Mouse (Mus musculus): ENCODE results near the gene Zp3r. TPM values are rescaled to one million over a fixed set of nuclear protein-coding genes. Genes with fewer than 3 reads are reported as not detected.

Zp3r gene
- polyA plus RNA-seq, 1 experiment from 2014 or later, result not detected

DNA sequence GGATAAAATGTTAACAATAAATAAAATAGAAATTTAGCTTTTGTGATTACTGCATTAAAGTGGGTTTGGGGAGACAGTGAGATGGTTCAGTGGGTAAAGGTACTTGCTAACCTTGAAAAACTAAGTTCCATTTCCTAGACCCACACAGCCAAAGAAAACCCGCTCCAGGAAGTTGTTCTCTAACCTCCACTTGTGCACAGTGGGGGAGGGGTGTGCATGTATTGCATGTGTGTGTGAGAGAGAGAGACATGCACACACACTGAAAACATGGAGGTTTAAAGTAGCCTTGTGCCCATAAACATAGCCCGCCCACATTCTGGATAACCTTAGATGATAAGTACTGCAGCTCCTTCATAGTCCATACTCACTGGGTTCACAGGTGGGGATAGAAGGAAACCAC, 33.1 kb downstream of the Zp3r start:
- no peak overlapping the region for H3K27ac ChIP-seq (ENCODE audit: low read depth, low read length)
- H3K4me1 ChIP-seq (ENCODE audit: control insufficient read depth, insufficient read depth, low read length), result no peaks in the 10 kb centered on the region
- no peaks in the 10 kb centered on the region for H3K9me3 ChIP-seq (ENCODE audit: control insufficient read depth, low read length)
- no peak overlapping the region for H3K9ac ChIP-seq (replicated peaks; ENCODE audit: low read depth, low read length)
- H3K4me3 ChIP-seq (ENCODE audit: low read depth, low read length), result no peak overlapping the region
- ATAC-seq (ENCODE audit: low read depth), result no peak
- WGBS, result 92% methylated on average over 2 of the region's 2 CpGs
- H3K4me2 ChIP-seq (ENCODE audit: low read depth, low read length), result no peak overlapping the region
- H3K27me3 ChIP-seq (ENCODE audit: control insufficient read depth, insufficient read depth, low read length), result no peaks in the 10 kb centered on the region
- no peaks in the 10 kb centered on the region for H3K36me3 ChIP-seq (ENCODE audit: control insufficient read depth, insufficient read depth, low read length)

DNA sequence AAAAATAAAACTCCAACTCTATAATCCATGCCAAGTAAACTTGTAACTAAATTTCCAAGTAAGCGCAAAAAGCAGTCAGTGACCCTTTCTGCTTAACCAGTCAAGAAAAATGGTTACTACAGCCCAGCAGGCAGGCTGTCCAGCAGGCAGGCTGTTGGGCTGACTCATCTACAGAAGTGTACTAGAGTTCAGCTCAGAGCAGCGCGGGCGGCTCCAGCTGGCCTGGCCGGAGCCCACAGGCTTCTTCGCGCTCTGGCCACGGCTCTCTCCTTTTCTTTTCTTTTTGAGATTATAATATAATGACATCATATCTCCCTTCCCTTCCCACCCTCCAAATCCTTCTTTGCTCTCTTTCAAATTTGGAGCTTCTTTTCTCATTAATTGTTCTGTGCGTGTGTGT, 40.8 kb downstream of the Zp3r start:
- no peak for ATAC-seq (ENCODE audit: low read depth)
- H3K27me3 ChIP-seq (ENCODE audit: control insufficient read depth, insufficient read depth, low read length), result no peaks in the 10 kb centered on the region
- no peak overlapping the region for H3K4me2 ChIP-seq (ENCODE audit: low read depth, low read length)
- no peak overlapping the region for H3K4me3 ChIP-seq (ENCODE audit: low read depth, low read length)
- no peaks in the 10 kb centered on the region for H3K4me1 ChIP-seq (ENCODE audit: control insufficient read depth, insufficient read depth, low read length)
- no peaks in the 10 kb centered on the region for H3K36me3 ChIP-seq (ENCODE audit: control insufficient read depth, insufficient read depth, low read length)
- WGBS, result 94% methylated on average over 9 of the region's 9 CpGs
- H3K9ac ChIP-seq (replicated peaks; ENCODE audit: low read depth, low read length), result no peak overlapping the region
- no peak overlapping the region for H3K27ac ChIP-seq (ENCODE audit: low read depth, low read length)
- no peaks in the 10 kb centered on the region for H3K9me3 ChIP-seq (ENCODE audit: control insufficient read depth, low read length)

DNA sequence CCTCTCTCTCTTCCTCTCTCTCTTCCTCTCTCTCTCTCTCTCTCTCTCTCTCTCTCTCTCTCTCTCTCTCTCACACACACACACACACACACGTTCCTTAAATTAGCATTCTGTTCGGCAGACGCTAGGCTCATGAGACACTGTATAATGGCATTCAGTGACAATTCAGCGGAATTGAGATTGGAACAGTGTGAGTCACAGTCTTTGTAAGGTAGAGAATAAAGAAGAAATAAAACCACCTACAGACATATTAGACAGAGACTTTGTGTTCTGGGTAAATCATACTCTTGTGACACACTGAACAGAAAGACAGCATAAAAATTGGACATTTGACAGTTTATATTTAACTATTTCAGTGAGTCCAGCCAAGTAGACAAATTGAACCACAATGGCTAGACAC, 53.0 kb downstream of the Zp3r start:
- Histone ChIP-seq H3K4me2 (ENCODE audit: low read depth, low read length) (no peak overlapping the region), H3K9ac (replicated peaks; ENCODE audit: low read depth, low read length) (no peak overlapping the region), H3K27me3 (ENCODE audit: control insufficient read depth, insufficient read depth, low read length) (no peaks in the 10 kb centered on the region), H3K27ac (ENCODE audit: low read depth, low read length) (no peak overlapping the region), H3K9me3 (ENCODE audit: control insufficient read depth, low read length) (no peaks in the 10 kb centered on the region), H3K4me1 (ENCODE audit: control insufficient read depth, insufficient read depth, low read length) (no peaks in the 10 kb centered on the region), H3K4me3 (ENCODE audit: low read depth, low read length) (no peak overlapping the region), H3K36me3 (ENCODE audit: control insufficient read depth, insufficient read depth, low read length) (no peaks in the 10 kb centered on the region)
- WGBS, result 67% methylated on average over 4 of the region's 4 CpGs
- ATAC-seq (ENCODE audit: low read depth), result no peak

DNA sequence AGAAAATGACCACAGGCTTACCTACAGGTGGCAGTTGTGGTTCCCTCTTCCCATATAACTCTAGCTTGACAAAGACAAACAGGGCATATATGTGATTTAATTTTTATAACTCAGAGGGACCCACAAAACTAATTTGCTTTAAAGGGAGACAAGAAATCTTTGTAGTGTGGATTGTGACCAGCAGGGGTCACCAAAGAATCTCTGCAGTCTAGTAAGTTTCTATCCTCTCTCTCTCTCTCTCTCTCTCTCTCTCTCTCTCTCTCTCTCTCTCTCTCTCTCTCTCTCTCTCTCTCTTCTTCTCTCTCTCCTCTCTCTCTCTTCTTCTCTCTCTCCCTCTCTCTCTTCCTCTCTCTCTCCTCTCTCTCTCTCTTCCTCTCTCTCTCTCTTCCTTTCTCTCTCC, 53.5 kb downstream of the Zp3r start:
- H3K27ac ChIP-seq (ENCODE audit: low read depth, low read length), result no peak overlapping the region

DNA sequence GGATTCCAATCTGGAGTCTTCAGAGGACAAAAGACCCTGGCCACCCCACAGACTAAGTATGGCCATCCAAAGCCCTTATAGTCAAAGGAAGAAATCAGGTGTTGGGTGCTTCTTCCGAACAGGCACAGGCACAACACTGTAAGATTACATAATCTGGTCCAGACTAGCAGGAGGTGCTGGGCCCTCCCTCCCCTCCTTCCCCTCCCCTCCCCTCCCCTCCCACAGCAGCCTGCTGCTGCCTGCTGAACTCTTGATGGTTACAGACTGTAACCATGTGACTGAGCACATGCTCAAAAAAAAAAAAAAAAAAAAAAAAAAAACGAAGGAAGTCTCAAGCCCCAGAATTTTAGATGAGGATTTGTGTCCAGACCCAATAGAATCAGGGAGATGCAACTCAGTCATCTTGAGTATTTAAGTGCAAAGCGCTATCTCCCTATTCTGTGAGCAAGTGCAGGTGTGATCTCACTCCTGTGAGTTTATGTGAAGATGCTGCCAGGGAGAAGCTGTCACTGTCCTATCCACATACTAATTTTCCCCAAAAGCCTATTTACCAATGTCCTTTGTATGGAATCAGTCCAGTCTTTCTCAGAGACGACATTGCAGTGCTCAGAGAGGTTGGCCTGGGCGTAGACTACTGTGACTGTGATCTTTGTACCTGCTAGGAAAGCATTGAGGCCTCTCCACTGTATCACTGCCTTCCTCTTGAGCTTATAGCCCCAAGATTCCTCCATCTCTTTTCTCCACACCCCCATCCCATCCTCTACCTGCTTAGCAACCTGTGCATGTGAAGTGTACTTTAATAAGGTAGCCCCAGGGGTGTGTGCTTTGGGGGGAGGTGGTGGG, 77.8 kb downstream of the Zp3r start:
- Histone ChIP-seq H3K4me3 (ENCODE audit: low read depth, low read length) (no peak overlapping the region), H3K27me3 (ENCODE audit: control insufficient read depth, insufficient read depth, low read length) (no peaks in the 10 kb centered on the region), H3K9me3 (ENCODE audit: control insufficient read depth, low read length) (no peaks in the 10 kb centered on the region), H3K9ac (replicated peaks; ENCODE audit: low read depth, low read length) (no peak overlapping the region), H3K36me3 (ENCODE audit: control insufficient read depth, insufficient read depth, low read length) (no peaks in the 10 kb centered on the region), H3K4me2 (ENCODE audit: low read depth, low read length) (no peak overlapping the region), H3K4me1 (ENCODE audit: control insufficient read depth, insufficient read depth, low read length) (no peaks in the 10 kb centered on the region), H3K27ac (ENCODE audit: low read depth, low read length) (no peak overlapping the region)
- 84% methylated on average over 4 of the region's 5 CpGs for WGBS
- no peak for ATAC-seq (ENCODE audit: low read depth)

More for the DNA sequence above, 53.5 kb downstream of the Zp3r start:
- Histone ChIP-seq H3K36me3 (ENCODE audit: control insufficient read depth, insufficient read depth, low read length) (no peaks in the 10 kb centered on the region), H3K4me1 (ENCODE audit: control insufficient read depth, insufficient read depth, low read length) (no peaks in the 10 kb centered on the region), H3K9ac (replicated peaks; ENCODE audit: low read depth, low read length) (no peak overlapping the region), H3K4me3 (ENCODE audit: low read depth, low read length) (no peak overlapping the region), H3K4me2 (ENCODE audit: low read depth, low read length) (no peak overlapping the region), H3K9me3 (ENCODE audit: control insufficient read depth, low read length) (no peaks in the 10 kb centered on the region), H3K27me3 (ENCODE audit: control insufficient read depth, insufficient read depth, low read length) (no peaks in the 10 kb centered on the region)
- ATAC-seq (ENCODE audit: low read depth), result no peak

DNA sequence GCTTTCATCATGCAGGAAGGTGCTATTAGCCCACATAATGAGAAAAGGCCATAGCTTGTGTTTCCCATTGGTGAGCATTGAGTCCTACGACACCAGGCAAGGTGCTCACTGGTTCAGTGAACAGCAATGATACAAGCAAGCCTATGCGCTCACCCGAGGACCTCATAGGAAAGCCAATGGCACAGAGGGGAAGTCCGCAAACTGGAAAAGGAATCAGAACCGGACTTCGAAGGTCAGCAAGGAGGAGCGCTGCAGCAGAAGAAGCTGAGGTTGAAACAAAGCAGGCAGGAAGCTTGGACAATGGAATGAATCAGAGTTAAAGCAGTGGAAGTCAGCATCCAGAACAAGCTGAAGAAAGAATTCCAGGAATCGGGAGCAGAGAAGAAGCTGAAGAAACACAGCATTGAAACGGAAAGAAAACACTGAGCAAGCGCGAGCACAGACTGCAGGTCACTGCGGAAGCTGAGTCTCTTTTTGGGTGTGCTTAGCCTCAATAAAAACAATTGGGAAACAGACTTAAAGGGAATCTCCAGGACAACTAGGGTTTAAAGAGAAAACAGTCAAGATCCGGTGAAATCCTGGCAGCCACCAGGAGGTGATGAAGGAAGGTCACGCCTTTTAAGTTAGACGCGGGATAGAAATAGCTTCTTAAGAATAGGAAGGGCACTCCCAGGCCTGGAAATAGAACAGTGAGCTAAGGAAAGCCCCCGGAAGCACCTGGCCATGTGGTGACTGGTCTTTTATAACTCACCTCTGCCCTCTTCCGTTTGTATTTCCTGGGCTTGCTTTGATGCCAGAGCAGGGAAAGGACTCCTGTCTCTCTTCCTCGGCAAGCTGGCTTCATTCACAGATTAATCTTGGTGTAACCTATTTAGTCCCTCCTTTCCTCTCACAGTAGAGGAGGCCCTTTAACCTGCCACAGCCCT, 78.9 kb downstream of the Zp3r start:
- Histone ChIP-seq H3K4me1 (ENCODE audit: control insufficient read depth, insufficient read depth, low read length) (no peaks in the 10 kb centered on the region), H3K27me3 (ENCODE audit: control insufficient read depth, insufficient read depth, low read length) (no peaks in the 10 kb centered on the region), H3K4me2 (ENCODE audit: low read depth, low read length) (no peak overlapping the region), H3K9me3 (ENCODE audit: control insufficient read depth, low read length) (no peaks in the 10 kb centered on the region), H3K36me3 (ENCODE audit: control insufficient read depth, insufficient read depth, low read length) (no peaks in the 10 kb centered on the region), H3K27ac (ENCODE audit: low read depth, low read length) (no peak overlapping the region), H3K4me3 (ENCODE audit: low read depth, low read length) (no peak overlapping the region), H3K9ac (replicated peaks; ENCODE audit: low read depth, low read length) (no peak overlapping the region)
- ATAC-seq (ENCODE audit: low read depth), result no peak
- WGBS, result 67% methylated on average over 19 of the region's 19 CpGs

DNA sequence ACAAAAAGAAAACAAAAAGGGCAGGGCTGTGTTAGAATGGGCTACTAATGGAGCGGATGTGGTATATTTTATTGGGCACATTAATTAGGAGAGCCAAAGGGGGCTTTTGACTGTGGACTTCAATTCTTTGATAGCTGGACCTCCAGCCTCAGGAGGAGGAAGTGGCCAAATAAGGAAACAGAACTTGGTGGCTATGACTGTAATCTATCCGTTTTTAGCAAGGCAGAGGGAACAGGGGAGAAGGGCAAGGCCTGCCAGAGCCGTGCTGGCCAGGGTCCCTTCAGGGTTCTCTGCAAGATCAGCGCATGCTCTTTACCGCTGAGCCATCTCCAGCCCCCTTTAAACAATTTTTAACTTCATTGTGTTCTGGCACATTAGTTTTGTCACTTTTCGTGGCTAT, 79.7 kb downstream of the Zp3r start:
- no peak overlapping the region for H3K4me3 ChIP-seq (ENCODE audit: low read depth, low read length)
- H3K27ac ChIP-seq (ENCODE audit: low read depth, low read length), result no peak overlapping the region
- ATAC-seq (ENCODE audit: low read depth), result no peak
- WGBS, result 85% methylated on average over 6 of the region's 6 CpGs
- no peaks in the 10 kb centered on the region for H3K4me1 ChIP-seq (ENCODE audit: control insufficient read depth, insufficient read depth, low read length)
- no peak overlapping the region for H3K9ac ChIP-seq (replicated peaks; ENCODE audit: low read depth, low read length)
- H3K9me3 ChIP-seq (ENCODE audit: control insufficient read depth, low read length), result no peaks in the 10 kb centered on the region
- H3K36me3 ChIP-seq (ENCODE audit: control insufficient read depth, insufficient read depth, low read length), result no peaks in the 10 kb centered on the region
- no peak overlapping the region for H3K4me2 ChIP-seq (ENCODE audit: low read depth, low read length)
- no peaks in the 10 kb centered on the region for H3K27me3 ChIP-seq (ENCODE audit: control insufficient read depth, insufficient read depth, low read length)

DNA sequence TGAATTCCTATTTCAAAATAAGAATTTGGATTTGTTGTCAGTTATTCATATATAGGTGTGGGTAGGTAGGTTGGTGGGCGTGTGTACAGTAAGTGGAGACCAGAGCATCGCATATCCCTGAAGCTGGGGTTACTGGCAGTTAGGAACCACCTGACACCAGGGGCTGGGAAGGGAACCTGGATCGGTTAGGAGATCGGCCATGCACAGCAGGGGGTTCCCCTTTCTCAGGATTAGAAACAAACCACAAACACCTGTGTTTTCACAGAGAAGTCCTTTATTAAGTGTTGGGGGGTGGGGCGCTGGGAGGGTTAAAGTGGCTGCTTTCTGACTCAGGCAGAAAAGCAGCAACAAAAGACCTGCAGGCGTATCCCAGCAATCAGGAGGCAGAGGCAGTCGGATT, 80.3 kb downstream of the Zp3r start:
- no peak overlapping the region for H3K27ac ChIP-seq (ENCODE audit: low read depth, low read length)
- WGBS, result 67% methylated on average over 7 of the region's 7 CpGs
- no peak overlapping the region for H3K4me3 ChIP-seq (ENCODE audit: low read depth, low read length)
- H3K4me1 ChIP-seq (ENCODE audit: control insufficient read depth, insufficient read depth, low read length), result no peaks in the 10 kb centered on the region
- H3K27me3 ChIP-seq (ENCODE audit: control insufficient read depth, insufficient read depth, low read length), result no peaks in the 10 kb centered on the region
- H3K4me2 ChIP-seq (ENCODE audit: low read depth, low read length), result no peak overlapping the region
- H3K9ac ChIP-seq (replicated peaks; ENCODE audit: low read depth, low read length), result no peak overlapping the region
- H3K36me3 ChIP-seq (ENCODE audit: control insufficient read depth, insufficient read depth, low read length), result no peaks in the 10 kb centered on the region
- no peak for ATAC-seq (ENCODE audit: low read depth)
- no peaks in the 10 kb centered on the region for H3K9me3 ChIP-seq (ENCODE audit: control insufficient read depth, low read length)
